Mouse (Mus musculus): Measurements from ENCODE around the gene Pdxp. TPM values are rescaled to one million over a fixed set of nuclear protein-coding genes. Genes with fewer than 3 reads are reported as not detected.

Gene Pdxp
- total RNA-seq, 2 experiments from 2014 or later = 1.6 to 1.9 TPM

- no peak for DNase-seq
- intact Hi-C loops (cut with DNase I) = no loop called here
Measured at GRCm38 (mm10) chr15:78897488-78897887, 16.2 kb upstream of the Pdxp start.

- DNase-seq = no peak
- intact Hi-C loops (cut with DNase I) = no loop called here
Measured at GRCm38 (mm10) chr15:78898507-78899001, 15.2 kb upstream of the Pdxp start.

- no peak for DNase-seq
- intact Hi-C loops (cut with DNase I) = no loop called here
Measured at GRCm38 (mm10) chr15:78899409-78899739, 14.3 kb upstream of the Pdxp start, which contains the start of gene Gm49510. Gene Gm49510, plus strand, starts transcription at chr15:78899667.

GRCm38 (mm10) chr15:78899740-78900584 is 13.8 kb upstream of the Pdxp start, which contains the start of gene Sh3bp1:
Gene Sh3bp1, plus strand, starts transcription at chr15:78899768.
- intact Hi-C loops (cut with DNase I) = no loop called here
- peak; percentile 76 to 77 for DNase-seq

- peak in 1 of 2 experiments; percentile 45 for DNase-seq
- intact Hi-C loops (cut with DNase I) = no loop called here
Measured at GRCm38 (mm10) chr15:78900585-78901421, 12.9 kb upstream of the Pdxp start.

GRCm38 (mm10) chr15:78901422-78901789 is 12.3 kb upstream of the Pdxp start:
- DNase-seq = no peak
- intact Hi-C loops (cut with DNase I) = no loop called here

GRCm38 (mm10) chr15:78903243-78903642 is 10.5 kb upstream of the Pdxp start:
- intact Hi-C loops (cut with DNase I) = no loop called here
- peak; percentile 85 to 91 for DNase-seq

GRCm38 (mm10) chr15:78908399-78908798 is 5.3 kb upstream of the Pdxp start:
- intact Hi-C loops (cut with DNase I) = no loop called here

GRCm38 (mm10) chr15:78908982-78909381 is 4.7 kb upstream of the Pdxp start:
- DNase-seq = no peak
- intact Hi-C loops (cut with DNase I) = no loop called here

More at GRCm38 (mm10) chr15:78908399-78908798, 5.3 kb upstream of the Pdxp start:
- DNase-seq = no peak

GRCm38 (mm10) chr15:78912040-78912439 is 1.7 kb upstream of the Pdxp start:
- intact Hi-C loops (cut with DNase I) = no loop called here
- DNase-seq = no peak

- intact Hi-C loops (cut with DNase I) = no loop called here
Measured at GRCm38 (mm10) chr15:78914091-78914822, 538 bp downstream of the Pdxp start.

GRCm38 (mm10) chr15:78914823-78915659 is 1.3 kb downstream of the Pdxp start:
- DNase-seq = no peak
- intact Hi-C loops (cut with DNase I) = loop anchor here (1.0 to 5.0 kb wide), 2 partner anchors 17 to 157 kb away; no protein-coding TSS in a partner anchor

More at GRCm38 (mm10) chr15:78914091-78914822, 538 bp downstream of the Pdxp start:
- DNase-seq = no peak

GRCm38 (mm10) chr15:78915660-78916017 is 1.9 kb downstream of the Pdxp start:
- intact Hi-C loops (cut with DNase I) = loop anchor here (1.0 to 5.0 kb wide), 2 partner anchors 17 to 157 kb away; no protein-coding TSS in a partner anchor
- DNase-seq = peak; percentile 62 to 75

- intact Hi-C loops (cut with DNase I) = loop anchor here (5.0 kb wide), 1 partner anchor 156 kb away; no protein-coding TSS in a partner anchor
- DNase-seq = no peak
Measured at GRCm38 (mm10) chr15:78916052-78916826, 2.5 kb downstream of the Pdxp start.

GRCm38 (mm10) chr15:78918126-78918525 is 4.4 kb downstream of the Pdxp start:
- intact Hi-C loops (cut with DNase I) = loop anchor here (5.0 kb wide), 1 partner anchor 154 kb away; no protein-coding TSS in a partner anchor

GRCm38 (mm10) chr15:78919914-78920313 is 6.2 kb downstream of the Pdxp start:
- no peak for DNase-seq
- intact Hi-C loops (cut with DNase I) = loop anchor here (5.0 kb wide), 1 partner anchor 152 kb away; no protein-coding TSS in a partner anchor

More at GRCm38 (mm10) chr15:78918126-78918525, 4.4 kb downstream of the Pdxp start:
- DNase-seq = no peak

- intact Hi-C loops (cut with DNase I) = no loop called here
- DNase-seq = no peak
Measured at GRCm38 (mm10) chr15:78922700-78923099, 9.0 kb downstream of the Pdxp start.

- no peak for DNase-seq
- intact Hi-C loops (cut with DNase I) = no loop called here
Measured at GRCm38 (mm10) chr15:78923585-78923984, 9.9 kb downstream of the Pdxp start.

Data from heart, postnatal 14 days (tissue).